Mouse (Mus musculus) heart, embryonic 14.5 days (tissue): ENCODE measurements around the gene Myl4. TPM values are rescaled to one million over a fixed set of nuclear protein-coding genes. Genes with fewer than 3 reads are reported as not detected.
A peak's percentile ranks its signal among the peaks of the same experiment; 100 is the strongest.

Experiments used
- ATAC-seq: fragments of 200-750 bp; cut with Nextera tagmentation; 2 replicates; pipeline ENCODE4 v1.8.0; 2017; ENCODE audit warnings: low read depth, moderate TSS enrichment; ENCODE audit not compliant: insufficient number of reproducible peaks, insufficient read depth, low FRiP score
- H3K27ac ChIP-seq, 2 experiments: fragments of 200-500 bp in 1 of 2; fragments of 300-500 bp in 1 of 2; sonication (generic) in 1 of 2; replicated peaks in 1 of 2; 2 replicates each; pipeline ENCODE4 v1.5.1; 2012 to 2014; ENCODE audit warnings: low read depth in 2 of 2, low read length in 2 of 2, control low read depth in 1 of 2, mild to moderate bottlenecking in 1 of 2, mixed read lengths in 1 of 2; ENCODE audit not compliant: control insufficient read depth in 1 of 2, insufficient read depth in 1 of 2
- H3K27me3 ChIP-seq: fragments of 300-500 bp; sonication (generic); 2 replicates; pipeline ENCODE4 v1.6.1; 2014; ENCODE audit warnings: mild to moderate bottlenecking, low read length, control low read depth; ENCODE audit not compliant: control insufficient read depth, insufficient read depth
- H3K36me3 ChIP-seq: fragments of 300-500 bp; sonication (generic); 2 replicates; pipeline ENCODE4 v1.6.1; 2014; ENCODE audit warnings: mild to moderate bottlenecking, control low read depth, low read length, mixed read lengths; ENCODE audit not compliant: control insufficient read depth, insufficient read depth
- H3K4me1 ChIP-seq, 2 experiments: fragments of 200-500 bp in 1 of 2; fragments of 300-500 bp in 1 of 2; sonication (generic) in 1 of 2; 2 replicates each; pipeline ENCODE4 v1.6.1; 2012 to 2014; ENCODE audit warnings: low read length in 2 of 2, control low read depth in 1 of 2, mixed read lengths in 1 of 2; ENCODE audit not compliant: control insufficient read depth in 2 of 2, insufficient read depth in 2 of 2
- H3K4me2 ChIP-seq: fragments of 300-500 bp; sonication (generic); 2 replicates; pipeline ENCODE4 v1.6.1; 2014; ENCODE audit warnings: mild to moderate bottlenecking, low read length
- H3K4me3 ChIP-seq, 2 experiments: fragments of 200-500 bp in 1 of 2; fragments of 300-500 bp in 1 of 2; sonication (generic) in 1 of 2; 2 replicates each; pipeline ENCODE4 v1.5.1; 2012 to 2014; ENCODE audit warnings: low read length in 2 of 2, mild to moderate bottlenecking in 2 of 2, control low read depth in 1 of 2, low read depth in 1 of 2, moderate library complexity in 1 of 2; ENCODE audit not compliant: control insufficient read depth in 1 of 2, insufficient read depth in 1 of 2
- H3K9ac ChIP-seq: fragments of 300-500 bp; sonication (generic); 2 replicates; pipeline ENCODE4 v1.6.1; 2014; ENCODE audit warnings: mild to moderate bottlenecking, low read length
- H3K9me3 ChIP-seq: fragments of 300-500 bp; sonication (generic); 2 replicates; pipeline ENCODE4 v1.6.1; 2016; ENCODE audit warnings: low read length, control low read depth; ENCODE audit not compliant: control insufficient read depth
- WGBS: fragments of 180-500 bp; shearing (Covaris S2); extraction: QIAGEN DNeasy Blood & Tissue Kit; methylation state at CpG from one replicate; pipeline ENCODE4 v1.1.7; 2014; 5-methylcytosine and 5-hydroxymethylcytosine counted together
- polyA plus RNA-seq: library from polyadenylated mRNA; unstranded; fragments of >200 nt; fragmentation: Nextera tagmentation; extraction: Ambion mirVana; gene quantifications from 2 replicates; pipeline ENCODE4 v1.2.1, GENCODE M21; 2014

Myl4 gene
- polyA plus RNA-seq, 1 experiment from 2014 or later = 2,941 TPM

GRCm38 (mm10) chr11:104613551-104613950, 63.1 kb downstream of the Myl4 start:
- H3K27ac ChIP-seq = no peak overlapping the region
- H3K9me3 ChIP-seq = no peaks in the 10 kb centered on the region
- H3K4me1 ChIP-seq = peaks cover 16 to 28% of the 10 kb centered on the region in 2 experiments
- H3K4me2 ChIP-seq = no peak overlapping the region
- H3K27me3 ChIP-seq = no peaks in the 10 kb centered on the region
- 81% methylated on average over 10 of the region's 10 CpGs for whole genome bisulfite sequencing
- no peak for ATAC-seq
- H3K36me3 ChIP-seq = no peaks in the 10 kb centered on the region
- H3K4me3 ChIP-seq = no peak overlapping the region
- H3K9ac ChIP-seq = no peak overlapping the region

GRCm38 (mm10) chr11:104614130-104614529, 63.7 kb downstream of the Myl4 start:
- Histone ChIP-seq H3K27ac (no peak overlapping the region), H3K4me1 (peaks cover 19 to 29% of the 10 kb centered on the region in 2 experiments), H3K36me3 (no peaks in the 10 kb centered on the region), H3K9me3 (no peaks in the 10 kb centered on the region), H3K27me3 (no peaks in the 10 kb centered on the region), H3K4me3 (no peak overlapping the region), H3K4me2 (no peak overlapping the region), H3K9ac (no peak overlapping the region; the same call in 1 of the 2 replicates)
- no peak for ATAC-seq
- 54% methylated on average over 2 of the region's 2 CpGs for WGBS

- Histone ChIP-seq H3K9me3 (no peaks in the 10 kb centered on the region), H3K4me3 (no peak overlapping the region), H3K4me2 (peak overlapping the region; percentile 34), H3K4me1 (peaks cover 19 to 29% of the 10 kb centered on the region in 2 experiments), H3K9ac (no peak overlapping the region), H3K36me3 (no peaks in the 10 kb centered on the region), H3K27me3 (no peaks in the 10 kb centered on the region), H3K27ac (peak overlapping the region; percentile 74 to 76)
- 16% methylated on average over 5 of the region's 5 CpGs for WGBS
- ATAC-seq = no peak
These were observed 65.7 kb downstream of the Myl4 start for GRCm38 (mm10) chr11:104616182-104616581.

GRCm38 (mm10) chr11:104618638-104619076, 68.2 kb downstream of the Myl4 start:
- Histone ChIP-seq H3K9me3 (no peaks in the 10 kb centered on the region), H3K9ac (no peak overlapping the region), H3K36me3 (no peaks in the 10 kb centered on the region), H3K4me2 (no peak overlapping the region), H3K4me3 (no peak overlapping the region), H3K4me1 (peaks cover 22 to 35% of the 10 kb centered on the region in 2 experiments), H3K27me3 (no peaks in the 10 kb centered on the region), H3K27ac (no peak overlapping the region)
- no peak for ATAC-seq
- WGBS = 62% methylated on average over 6 of the region's 6 CpGs

GRCm38 (mm10) chr11:104619084-104620022, 68.9 kb downstream of the Myl4 start:
- Histone ChIP-seq H3K9me3 (no peaks in the 10 kb centered on the region), H3K27ac (no peak overlapping the region), H3K4me1 (peaks cover 22 to 35% of the 10 kb centered on the region in 2 experiments), H3K27me3 (no peaks in the 10 kb centered on the region), H3K9ac (no peak overlapping the region), H3K36me3 (no peaks in the 10 kb centered on the region), H3K4me2 (no peak overlapping the region), H3K4me3 (no peak overlapping the region)
- 75% methylated on average over 13 of the region's 13 CpGs for WGBS
- ATAC-seq = no peak

- Histone ChIP-seq H3K9me3 (no peaks in the 10 kb centered on the region), H3K4me3 (no peak overlapping the region), H3K4me1 (peaks cover 21 to 43% of the 10 kb centered on the region in 2 experiments), H3K27me3 (no peaks in the 10 kb centered on the region), H3K27ac (no peak overlapping the region), H3K36me3 (no peaks in the 10 kb centered on the region), H3K4me2 (no peak overlapping the region), H3K9ac (no peak overlapping the region)
- no peak for ATAC-seq
- WGBS = 24% methylated on average over 12 of the region's 12 CpGs
These were observed 71.8 kb downstream of the Myl4 start for GRCm38 (mm10) chr11:104622040-104622962.

GRCm38 (mm10) chr11:104624791-104625391, 74.4 kb downstream of the Myl4 start:
- no peak overlapping the region for H3K4me2 ChIP-seq
- no peaks in the 10 kb centered on the region for H3K9me3 ChIP-seq
- 31% methylated on average over 6 of the region's 6 CpGs for WGBS
- peak overlapping the region; percentile 36 to 45; a peak in 3 of 4 replicates for H3K27ac ChIP-seq
- no peaks in the 10 kb centered on the region for H3K27me3 ChIP-seq
- H3K36me3 ChIP-seq = no peaks in the 10 kb centered on the region
- H3K4me1 ChIP-seq = peaks cover 14 to 27% of the 10 kb centered on the region in 2 experiments
- no peak overlapping the region for H3K9ac ChIP-seq
- ATAC-seq = 0 out of 2 replicates have a peak, but pooled peaks have one; percentile 10
- no peak overlapping the region for H3K4me3 ChIP-seq
